Mouse (Mus musculus) heart, embryonic 14.5 days (tissue): Measurements from ENCODE around the gene Epm2a. TPM values are rescaled to one million over a fixed set of nuclear protein-coding genes. Genes with fewer than 3 reads are reported as not detected.
A peak's percentile ranks its signal among the peaks of the same experiment; 100 is the strongest.

Experiments
- ATAC-seq: fragments of 200-750 bp; cut with Nextera tagmentation; 2 replicates; pipeline ENCODE4 v1.8.0; 2017; ENCODE audit warnings: low read depth, moderate TSS enrichment; ENCODE audit not compliant: insufficient number of reproducible peaks, insufficient read depth, low FRiP score
- H3K27ac ChIP-seq, 2 experiments: fragments of 200-500 bp in 1 of 2; fragments of 300-500 bp in 1 of 2; sonication (generic) in 1 of 2; replicated peaks in 1 of 2; 2 replicates each; pipeline ENCODE4 v1.5.1; 2012 to 2014; ENCODE audit warnings: low read depth in 2 of 2, low read length in 2 of 2, control low read depth in 1 of 2, mild to moderate bottlenecking in 1 of 2, mixed read lengths in 1 of 2; ENCODE audit not compliant: control insufficient read depth in 1 of 2, insufficient read depth in 1 of 2
- H3K27me3 ChIP-seq: fragments of 300-500 bp; sonication (generic); 2 replicates; pipeline ENCODE4 v1.6.1; 2014; ENCODE audit warnings: mild to moderate bottlenecking, low read length, control low read depth; ENCODE audit not compliant: control insufficient read depth, insufficient read depth
- H3K36me3 ChIP-seq: fragments of 300-500 bp; sonication (generic); 2 replicates; pipeline ENCODE4 v1.6.1; 2014; ENCODE audit warnings: mild to moderate bottlenecking, control low read depth, low read length, mixed read lengths; ENCODE audit not compliant: control insufficient read depth, insufficient read depth
- H3K4me1 ChIP-seq, 2 experiments: fragments of 200-500 bp in 1 of 2; fragments of 300-500 bp in 1 of 2; sonication (generic) in 1 of 2; 2 replicates each; pipeline ENCODE4 v1.6.1; 2012 to 2014; ENCODE audit warnings: low read length in 2 of 2, control low read depth in 1 of 2, mixed read lengths in 1 of 2; ENCODE audit not compliant: control insufficient read depth in 2 of 2, insufficient read depth in 2 of 2
- H3K4me2 ChIP-seq: fragments of 300-500 bp; sonication (generic); 2 replicates; pipeline ENCODE4 v1.6.1; 2014; ENCODE audit warnings: mild to moderate bottlenecking, low read length
- H3K4me3 ChIP-seq, 2 experiments: fragments of 200-500 bp in 1 of 2; fragments of 300-500 bp in 1 of 2; sonication (generic) in 1 of 2; 2 replicates each; pipeline ENCODE4 v1.5.1; 2012 to 2014; ENCODE audit warnings: low read length in 2 of 2, mild to moderate bottlenecking in 2 of 2, control low read depth in 1 of 2, low read depth in 1 of 2, moderate library complexity in 1 of 2; ENCODE audit not compliant: control insufficient read depth in 1 of 2, insufficient read depth in 1 of 2
- H3K9ac ChIP-seq: fragments of 300-500 bp; sonication (generic); 2 replicates; pipeline ENCODE4 v1.6.1; 2014; ENCODE audit warnings: mild to moderate bottlenecking, low read length
- H3K9me3 ChIP-seq: fragments of 300-500 bp; sonication (generic); 2 replicates; pipeline ENCODE4 v1.6.1; 2016; ENCODE audit warnings: low read length, control low read depth; ENCODE audit not compliant: control insufficient read depth
- WGBS: fragments of 180-500 bp; shearing (Covaris S2); extraction: QIAGEN DNeasy Blood & Tissue Kit; methylation state at CpG from one replicate; pipeline ENCODE4 v1.1.7; 2014; 5-methylcytosine and 5-hydroxymethylcytosine counted together
- polyA plus RNA-seq: library from polyadenylated mRNA; unstranded; fragments of >200 nt; fragmentation: Nextera tagmentation; extraction: Ambion mirVana; gene quantifications from 2 replicates; pipeline ENCODE4 v1.2.1, GENCODE M21; 2014

Epm2a gene
- polyA plus RNA-seq, 1 experiment from 2014 or later = 1.3 TPM

- Histone ChIP-seq H3K36me3 (no peaks in the 10 kb centered on the region), H3K4me2 (no peak overlapping the region), H3K27me3 (no peaks in the 10 kb centered on the region), H3K9ac (no peak overlapping the region), H3K9me3 (no peaks in the 10 kb centered on the region), H3K4me1 (no peaks in the 10 kb centered on the region), H3K4me3 (no peak overlapping the region), H3K27ac (no peak overlapping the region)
- no peak for ATAC-seq
- 86% methylated on average over 10 of the region's 10 CpGs for WGBS
These were observed 95.3 kb downstream of the Epm2a start for GRCm38 (mm10) chr10:11438461-11438860.

GRCm38 (mm10) chr10:11439342-11439741, 96.1 kb downstream of the Epm2a start:
- Histone ChIP-seq H3K9ac (no peak overlapping the region), H3K9me3 (no peaks in the 10 kb centered on the region), H3K4me2 (no peak overlapping the region), H3K4me1 (no peaks in the 10 kb centered on the region), H3K36me3 (no peaks in the 10 kb centered on the region), H3K4me3 (no peak overlapping the region), H3K27ac (no peak overlapping the region), H3K27me3 (no peaks in the 10 kb centered on the region)
- 80% methylated on average over 6 of the region's 6 CpGs for WGBS
- ATAC-seq = no peak

- no peak overlapping the region for H3K27ac ChIP-seq
- no peak overlapping the region for H3K9ac ChIP-seq
- ATAC-seq = peak; percentile 66; the same call in 1 of the 2 replicates
- no peaks in the 10 kb centered on the region for H3K27me3 ChIP-seq
- no peaks in the 10 kb centered on the region for H3K36me3 ChIP-seq
- peak overlapping the region; percentile 24 for H3K4me2 ChIP-seq
- H3K4me3 ChIP-seq = no peak overlapping the region
- H3K4me1 ChIP-seq = peaks cover 4 to 15% of the 10 kb centered on the region in 2 experiments; a peak in 3 of 4 replicates
- WGBS = 32% methylated on average over 23 of the region's 23 CpGs
- no peaks in the 10 kb centered on the region for H3K9me3 ChIP-seq
These were observed 106.5 kb downstream of the Epm2a start for GRCm38 (mm10) chr10:11449556-11450305.

DNA sequence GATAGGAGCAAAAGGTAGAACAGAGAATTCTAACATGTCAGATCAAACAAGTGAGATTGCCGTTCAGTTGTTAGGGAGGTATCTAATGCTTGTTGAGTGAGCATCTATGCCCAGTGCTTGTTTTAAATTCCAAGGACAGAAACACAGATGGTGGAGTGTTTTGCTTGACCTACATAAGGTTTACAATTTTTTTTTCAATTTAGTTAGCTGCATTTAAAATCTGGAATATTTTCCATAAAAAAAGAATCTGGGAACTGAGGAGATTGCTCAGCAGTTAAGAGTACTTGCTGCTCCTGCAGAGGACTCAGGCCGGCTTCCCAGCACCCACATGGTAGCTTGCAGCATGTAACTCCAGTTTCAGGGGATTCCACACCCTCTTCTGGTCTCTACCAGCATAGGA, 109.3 kb downstream of the Epm2a start:
- Histone ChIP-seq H3K4me3 (no peak overlapping the region), H3K27me3 (no peaks in the 10 kb centered on the region), H3K4me1 (peaks cover 4 to 15% of the 10 kb centered on the region in 2 experiments; a peak in 3 of 4 replicates), H3K4me2 (no peak overlapping the region), H3K9ac (no peak overlapping the region), H3K9me3 (no peaks in the 10 kb centered on the region), H3K27ac (no peak overlapping the region), H3K36me3 (0 out of 2 replicates have a peak, but pooled peaks cover 6% of the 10 kb centered on the region)
- 88% methylated on average over 2 of the region's 2 CpGs for WGBS
- no peak for ATAC-seq

GRCm38 (mm10) chr10:11457445-11457844, 114.2 kb downstream of the Epm2a start:
- no peak for ATAC-seq
- Histone ChIP-seq H3K4me3 (no peak overlapping the region), H3K27ac (no peak overlapping the region), H3K9me3 (no peaks in the 10 kb centered on the region), H3K4me1 (no peaks in the 10 kb centered on the region), H3K9ac (no peak overlapping the region), H3K4me2 (no peak overlapping the region), H3K27me3 (no peaks in the 10 kb centered on the region), H3K36me3 (0 out of 2 replicates have a peak, but pooled peaks cover 8% of the 10 kb centered on the region)
- WGBS = 52% methylated on average over 1 of the region's 1 CpGs

GRCm38 (mm10) chr10:11491956-11492355, 148.8 kb downstream of the Epm2a start:
- Histone ChIP-seq H3K4me2 (no peak overlapping the region), H3K4me1 (no peaks in the 10 kb centered on the region), H3K9me3 (peaks cover 13% of the 10 kb centered on the region), H3K27ac (no peak overlapping the region), H3K27me3 (no peaks in the 10 kb centered on the region), H3K4me3 (no peak overlapping the region), H3K9ac (no peak overlapping the region), H3K36me3 (no peaks in the 10 kb centered on the region)
- WGBS = 47% methylated on average over 28 of the region's 28 CpGs
- ATAC-seq = peak; percentile 100
